Mouse (Mus musculus) erythroblast, embryonic 14.5 days (primary cell): ENCODE results near the gene Klf6. TPM values are rescaled to one million over a fixed set of nuclear protein-coding genes. Genes with fewer than 3 reads are reported as not detected.

Experiments used
- H3K27me3 ChIP-seq: 2 replicates; pipeline ENCODE4 v1.6.1; 2012; ENCODE audit warnings: inconsistent platforms; ENCODE audit not compliant: control insufficient read depth
- H3K36me3 ChIP-seq: 2 replicates; pipeline ENCODE4 v1.6.1; 2012; ENCODE audit warnings: mild to moderate bottlenecking, inconsistent platforms; ENCODE audit not compliant: control insufficient read depth
- H3K4me1 ChIP-seq: 2 replicates; pipeline ENCODE4 v1.6.1; 2012; ENCODE audit warnings: inconsistent platforms; ENCODE audit not compliant: control insufficient read depth
- H3K4me3 ChIP-seq: replicated peaks from 2 replicates; pipeline ENCODE3; 2012; ENCODE audit warnings: moderate library complexity, mild to moderate bottlenecking, inconsistent platforms
- H3K9me3 ChIP-seq: 2 replicates; pipeline ENCODE4 v1.6.1; 2012; ENCODE audit warnings: low read length, inconsistent platforms, mixed read lengths; ENCODE audit not compliant: control insufficient read depth
- GATA1 ChIP-seq: IDR thresholded peaks from 2 replicates; pipeline ENCODE4 v1.6.1; 2012; ENCODE audit warnings: low read length, inconsistent platforms, mixed read lengths
- TAL1 ChIP-seq: IDR thresholded peaks from 3 replicates; pipeline ENCODE4 v1.6.1; 2012; ENCODE audit warnings: low read length, inconsistent platforms, mixed read lengths
- polyA plus RNA-seq: library from polyadenylated mRNA; stranded (reverse); fragments of >175 nt; gene quantifications from 2 replicates; pipeline ENCODE4 v1.2.3, GENCODE M21; 2012

The Klf6 gene
- polyA plus RNA-seq: 3.4 and 3.5 TPM in 2 replicates

- no peaks in the 10 kb centered on the region for H3K9me3 ChIP-seq
- peaks cover 32% of the 10 kb centered on the region for H3K4me1 ChIP-seq
- H3K4me3 ChIP-seq: peak within 1 kb of the TSS; percentile 72
- TF ChIP-seq GATA1: no peak
- TF ChIP-seq TAL1: no peak
- H3K27me3 ChIP-seq: peaks cover 24% of the 10 kb centered on the region
- H3K36me3 ChIP-seq: peaks cover 18% of the 10 kb centered on the region
Measured at GRCm38 (mm10) chr13:5861157-5862002, at the start of gene Klf6. Gene Klf6, plus strand, starts transcription at chr13:5861482.

- TF ChIP-seq TAL1: no peak
- TF ChIP-seq GATA1: no peak
- H3K9me3 ChIP-seq: no peaks in the 10 kb centered on the region
Measured at GRCm38 (mm10) chr13:5813433-5813832, 47.8 kb upstream of the Klf6 start.

GRCm38 (mm10) chr13:5817250-5817649 lies 44.0 kb upstream of the Klf6 start:
- Histone ChIP-seq H3K9me3 (no peaks in the 10 kb centered on the region), H3K4me3 (no peak overlapping the region), H3K4me1 (no peaks in the 10 kb centered on the region), H3K36me3 (no peaks in the 10 kb centered on the region), H3K27me3 (no peaks in the 10 kb centered on the region)
- TF ChIP-seq GATA1 (no peak), TAL1 (no peak)

More at GRCm38 (mm10) chr13:5813433-5813832, 47.8 kb upstream of the Klf6 start:
- no peaks in the 10 kb centered on the region for H3K36me3 ChIP-seq
- no peaks in the 10 kb centered on the region for H3K4me1 ChIP-seq
- H3K4me3 ChIP-seq: no peak overlapping the region
- no peaks in the 10 kb centered on the region for H3K27me3 ChIP-seq

GRCm38 (mm10) chr13:5819173-5819572 lies 42.1 kb upstream of the Klf6 start:
- TF ChIP-seq TAL1 (no peak), GATA1 (no peak)
- no peaks in the 10 kb centered on the region for H3K36me3 ChIP-seq
- H3K4me1 ChIP-seq: no peaks in the 10 kb centered on the region
- no peaks in the 10 kb centered on the region for H3K27me3 ChIP-seq
- no peaks in the 10 kb centered on the region for H3K9me3 ChIP-seq
- H3K4me3 ChIP-seq: no peak overlapping the region

GRCm38 (mm10) chr13:5822586-5822985 lies 38.7 kb upstream of the Klf6 start:
- Histone ChIP-seq H3K4me1 (no peaks in the 10 kb centered on the region), H3K4me3 (no peak overlapping the region), H3K27me3 (no peaks in the 10 kb centered on the region), H3K36me3 (no peaks in the 10 kb centered on the region), H3K9me3 (no peaks in the 10 kb centered on the region)
- TF ChIP-seq TAL1: no peak
- no peak for TF ChIP-seq GATA1

- no peaks in the 10 kb centered on the region for H3K9me3 ChIP-seq
- no peak overlapping the region for H3K4me3 ChIP-seq
- TF ChIP-seq GATA1 (no peak), TAL1 (no peak)
- no peaks in the 10 kb centered on the region for H3K4me1 ChIP-seq
- no peaks in the 10 kb centered on the region for H3K27me3 ChIP-seq
- H3K36me3 ChIP-seq: no peaks in the 10 kb centered on the region
Measured at GRCm38 (mm10) chr13:5823150-5823549, 38.1 kb upstream of the Klf6 start.

- no peaks in the 10 kb centered on the region for H3K36me3 ChIP-seq
- no peak for TF ChIP-seq TAL1
- TF ChIP-seq GATA1: no peak
- H3K9me3 ChIP-seq: no peaks in the 10 kb centered on the region
- no peak overlapping the region for H3K4me3 ChIP-seq
- no peaks in the 10 kb centered on the region for H3K4me1 ChIP-seq
- H3K27me3 ChIP-seq: no peaks in the 10 kb centered on the region
Measured at GRCm38 (mm10) chr13:5824189-5824815, 37.0 kb upstream of the Klf6 start.

- TF ChIP-seq GATA1 (no peak), TAL1 (no peak)
Measured at GRCm38 (mm10) chr13:5826170-5826827, 35.0 kb upstream of the Klf6 start.

GRCm38 (mm10) chr13:5831976-5832375 lies 29.3 kb upstream of the Klf6 start:
- H3K4me1 ChIP-seq: no peaks in the 10 kb centered on the region
- no peaks in the 10 kb centered on the region for H3K36me3 ChIP-seq
- no peaks in the 10 kb centered on the region for H3K27me3 ChIP-seq
- H3K9me3 ChIP-seq: no peaks in the 10 kb centered on the region
- TF ChIP-seq TAL1: no peak
- no peak for TF ChIP-seq GATA1
- H3K4me3 ChIP-seq: no peak overlapping the region

More at GRCm38 (mm10) chr13:5826170-5826827, 35.0 kb upstream of the Klf6 start:
- Histone ChIP-seq H3K36me3 (no peaks in the 10 kb centered on the region), H3K4me3 (no peak overlapping the region), H3K27me3 (no peaks in the 10 kb centered on the region), H3K4me1 (no peaks in the 10 kb centered on the region), H3K9me3 (no peaks in the 10 kb centered on the region)
